Mouse (Mus musculus): ENCODE data around the gene Nt5c2. TPM values are rescaled to one million over a fixed set of nuclear protein-coding genes. Genes with fewer than 3 reads are reported as not detected.

Nt5c2 gene
- polyA plus RNA-seq, 1 experiment, result 76.9 TPM

GRCm38 (mm10) chr19:47036596-47036995 is 21.6 kb upstream of the Nt5c2 start:
- no peak overlapping the region for H3K4me3 ChIP-seq (ENCODE audit: low read depth, low read length)
- no peaks in the 10 kb centered on the region for H3K9me3 ChIP-seq (replicated peaks; ENCODE audit: control insufficient read depth, insufficient read depth, low read length, poor library complexity, severe bottlenecking)
- no peak overlapping the region for H3K9ac ChIP-seq (ENCODE audit: low read depth, poor library complexity, severe bottlenecking)
- no peaks in the 10 kb centered on the region for H3K27me3 ChIP-seq (ENCODE audit: control insufficient read depth, insufficient read depth, low read length, poor library complexity, severe bottlenecking)
- peaks cover 72% of the 10 kb centered on the region for H3K36me3 ChIP-seq (ENCODE audit: control insufficient read depth, insufficient read depth, low read length, poor library complexity, severe bottlenecking)
- no peak overlapping the region for H3K27ac ChIP-seq (ENCODE audit: insufficient read depth, low read length)
- TF ChIP-seq CTCF (IDR thresholded peaks at IDR 0.05; ENCODE audit: low read depth, low read length) (no peak), EP300 (IDR thresholded peaks at IDR 0.05; ENCODE audit: insufficient read depth, low read depth, low read length) (no peak), POLR2A (IDR thresholded peaks at IDR 0.05; ENCODE audit: insufficient read depth, low read length) (no peak)
- peaks cover 1% of the 10 kb centered on the region for H3K4me1 ChIP-seq (ENCODE audit: control insufficient read depth, insufficient read depth, low read length)

- Histone ChIP-seq H3K27ac (ENCODE audit: insufficient read depth, low read length) (no peak overlapping the region), H3K27me3 (ENCODE audit: control insufficient read depth, insufficient read depth, low read length, poor library complexity, severe bottlenecking) (no peaks in the 10 kb centered on the region), H3K4me1 (ENCODE audit: control insufficient read depth, insufficient read depth, low read length) (no peaks in the 10 kb centered on the region), H3K36me3 (ENCODE audit: control insufficient read depth, insufficient read depth, low read length, poor library complexity, severe bottlenecking) (peaks cover 63% of the 10 kb centered on the region), H3K9ac (ENCODE audit: low read depth, poor library complexity, severe bottlenecking) (no peak overlapping the region), H3K9me3 (replicated peaks; ENCODE audit: control insufficient read depth, insufficient read depth, low read length, poor library complexity, severe bottlenecking) (no peaks in the 10 kb centered on the region), H3K4me3 (ENCODE audit: low read depth, low read length) (no peak overlapping the region)
- no peak for TF ChIP-seq EP300 (IDR thresholded peaks at IDR 0.05; ENCODE audit: insufficient read depth, low read depth, low read length)
- TF ChIP-seq POLR2A (IDR thresholded peaks at IDR 0.05; ENCODE audit: insufficient read depth, low read length), result no peak
- no peak for TF ChIP-seq CTCF (IDR thresholded peaks at IDR 0.05; ENCODE audit: low read depth, low read length)
Observed at GRCm38 (mm10) chr19:47034916-47035315, 20.0 kb upstream of the Nt5c2 start.

- TF ChIP-seq EP300 (IDR thresholded peaks at IDR 0.05; ENCODE audit: insufficient read depth, low read depth, low read length) (no peak), POLR2A (IDR thresholded peaks at IDR 0.05; ENCODE audit: insufficient read depth, low read length) (no peak)
- Histone ChIP-seq H3K4me1 (ENCODE audit: control insufficient read depth, insufficient read depth, low read length) (no peaks in the 10 kb centered on the region), H3K9ac (ENCODE audit: low read depth, poor library complexity, severe bottlenecking) (no peak overlapping the region), H3K27me3 (ENCODE audit: control insufficient read depth, insufficient read depth, low read length, poor library complexity, severe bottlenecking) (no peaks in the 10 kb centered on the region), H3K9me3 (replicated peaks; ENCODE audit: control insufficient read depth, insufficient read depth, low read length, poor library complexity, severe bottlenecking) (no peaks in the 10 kb centered on the region), H3K27ac (ENCODE audit: insufficient read depth, low read length) (no peak overlapping the region), H3K4me3 (ENCODE audit: low read depth, low read length) (no peak overlapping the region), H3K36me3 (ENCODE audit: control insufficient read depth, insufficient read depth, low read length, poor library complexity, severe bottlenecking) (peaks cover 38% of the 10 kb centered on the region)
Observed at GRCm38 (mm10) chr19:47031770-47032169, 16.8 kb upstream of the Nt5c2 start.

- no peak overlapping the region for H3K9ac ChIP-seq (ENCODE audit: low read depth, poor library complexity, severe bottlenecking)
- H3K36me3 ChIP-seq (ENCODE audit: control insufficient read depth, insufficient read depth, low read length, poor library complexity, severe bottlenecking), result peaks cover 21% of the 10 kb centered on the region
- no peak overlapping the region for H3K4me3 ChIP-seq (ENCODE audit: low read depth, low read length)
- no peak for TF ChIP-seq POLR2A (IDR thresholded peaks at IDR 0.05; ENCODE audit: insufficient read depth, low read length)
- H3K9me3 ChIP-seq (replicated peaks; ENCODE audit: control insufficient read depth, insufficient read depth, low read length, poor library complexity, severe bottlenecking), result no peaks in the 10 kb centered on the region
- no peak overlapping the region for H3K27ac ChIP-seq (ENCODE audit: insufficient read depth, low read length)
- H3K27me3 ChIP-seq (ENCODE audit: control insufficient read depth, insufficient read depth, low read length, poor library complexity, severe bottlenecking), result no peaks in the 10 kb centered on the region
- H3K4me1 ChIP-seq (ENCODE audit: control insufficient read depth, insufficient read depth, low read length), result no peaks in the 10 kb centered on the region
Observed at GRCm38 (mm10) chr19:47029796-47030195, 14.8 kb upstream of the Nt5c2 start.

- Histone ChIP-seq H3K27me3 (ENCODE audit: control insufficient read depth, insufficient read depth, low read length, poor library complexity, severe bottlenecking) (no peaks in the 10 kb centered on the region), H3K9ac (ENCODE audit: low read depth, poor library complexity, severe bottlenecking) (no peak overlapping the region), H3K36me3 (ENCODE audit: control insufficient read depth, insufficient read depth, low read length, poor library complexity, severe bottlenecking) (peaks cover 6% of the 10 kb centered on the region), H3K9me3 (replicated peaks; ENCODE audit: control insufficient read depth, insufficient read depth, low read length, poor library complexity, severe bottlenecking) (no peaks in the 10 kb centered on the region), H3K27ac (ENCODE audit: insufficient read depth, low read length) (no peak overlapping the region), H3K4me1 (ENCODE audit: control insufficient read depth, insufficient read depth, low read length) (peaks cover 3% of the 10 kb centered on the region), H3K4me3 (ENCODE audit: low read depth, low read length) (no peak overlapping the region)
- TF ChIP-seq POLR2A (IDR thresholded peaks at IDR 0.05; ENCODE audit: insufficient read depth, low read length) (no peak), CTCF (IDR thresholded peaks at IDR 0.05; ENCODE audit: low read depth, low read length) (no peak), EP300 (IDR thresholded peaks at IDR 0.05; ENCODE audit: insufficient read depth, low read depth, low read length) (no peak)
Observed at GRCm38 (mm10) chr19:47026513-47026912, 11.6 kb upstream of the Nt5c2 start.

GRCm38 (mm10) chr19:47024954-47025353 is 10.0 kb upstream of the Nt5c2 start:
- Histone ChIP-seq H3K27me3 (ENCODE audit: control insufficient read depth, insufficient read depth, low read length, poor library complexity, severe bottlenecking) (no peaks in the 10 kb centered on the region), H3K9me3 (replicated peaks; ENCODE audit: control insufficient read depth, insufficient read depth, low read length, poor library complexity, severe bottlenecking) (no peaks in the 10 kb centered on the region), H3K4me3 (ENCODE audit: low read depth, low read length) (no peak overlapping the region), H3K36me3 (ENCODE audit: control insufficient read depth, insufficient read depth, low read length, poor library complexity, severe bottlenecking) (peaks cover 6% of the 10 kb centered on the region), H3K27ac (ENCODE audit: insufficient read depth, low read length) (no peak overlapping the region), H3K4me1 (ENCODE audit: control insufficient read depth, insufficient read depth, low read length) (peaks cover 3% of the 10 kb centered on the region), H3K9ac (ENCODE audit: low read depth, poor library complexity, severe bottlenecking) (no peak overlapping the region)
- TF ChIP-seq CTCF (IDR thresholded peaks at IDR 0.05; ENCODE audit: low read depth, low read length), result no peak
- no peak for TF ChIP-seq EP300 (IDR thresholded peaks at IDR 0.05; ENCODE audit: insufficient read depth, low read depth, low read length)
- TF ChIP-seq POLR2A (IDR thresholded peaks at IDR 0.05; ENCODE audit: insufficient read depth, low read length), result no peak

Measured in ES-Bruce4 (cell line).